Mouse (Mus musculus): ENCODE data around the gene Uncx. TPM values are rescaled to one million over a fixed set of nuclear protein-coding genes. Genes with fewer than 3 reads are reported as not detected.

Uncx gene
- total and polyA plus RNA-seq, 3 experiments: not detected

DNA sequence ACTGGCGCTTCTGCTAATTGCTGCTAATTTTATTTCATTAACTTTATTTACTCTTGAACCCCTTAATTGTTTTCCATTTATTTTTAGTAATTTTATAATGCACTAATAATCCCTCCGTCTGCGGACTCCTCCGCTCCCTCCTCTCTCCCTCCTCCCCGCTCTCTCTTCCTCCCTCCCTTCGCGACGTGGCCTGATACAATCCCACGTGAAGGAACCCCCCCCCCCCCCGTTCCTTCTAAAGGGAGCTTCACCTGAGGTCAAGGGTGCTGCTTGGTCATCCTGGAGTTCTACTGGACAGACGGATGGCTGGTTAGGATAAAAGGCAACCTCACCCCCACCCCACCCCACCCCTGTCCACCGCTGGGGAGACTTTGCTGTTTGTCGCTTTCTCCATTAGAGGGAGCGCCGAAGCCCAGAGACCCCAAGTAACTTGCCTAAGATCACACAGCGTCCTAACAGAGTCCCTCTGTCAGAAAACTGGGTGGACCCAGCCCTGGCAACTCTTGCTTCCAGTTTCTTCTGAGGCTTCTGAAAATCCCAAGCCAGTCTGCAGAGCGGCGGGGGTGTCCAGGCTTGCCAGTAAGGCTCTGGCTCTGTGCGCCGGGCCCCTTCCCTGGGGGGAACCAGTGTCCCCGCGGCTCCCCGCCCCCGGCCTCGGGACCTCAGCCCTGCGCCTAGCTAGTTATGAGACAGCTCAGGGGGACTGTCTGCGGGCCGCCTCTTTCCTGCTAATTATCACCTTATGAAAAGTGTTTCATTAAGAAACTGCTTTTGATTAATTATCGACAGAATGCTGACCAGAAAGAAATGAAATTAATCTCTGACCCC is 10.4 kb downstream of the Uncx start:
- Histone ChIP-seq H3K27me3 (replicated peaks) (peaks cover 25% of the 10 kb centered on the region), H3K9ac (ENCODE audit: insufficient read depth, low read depth) (no peak overlapping the region), H3K79me2 (replicated peaks; ENCODE audit: control insufficient read depth, extremely low read depth, insufficient read depth, poor library complexity, severe bottlenecking) (no peaks in the 10 kb centered on the region), H3K4me3 (replicated peaks in 1 of 3; ENCODE audit: low read depth in 2 of 3, low read length in 2 of 3, poor library complexity in 1 of 3) (no peak overlapping the region), H3K4me2 (ENCODE audit: insufficient read depth, low read depth, poor library complexity, severe bottlenecking) (no peak overlapping the region), H3K36me3 (replicated peaks in 1 of 2; ENCODE audit: control insufficient read depth in 1 of 2, insufficient read depth in 1 of 2, low read length in 1 of 2) (no peaks in the 10 kb centered on the region), H3K4me1 (ENCODE audit: control insufficient read depth in 1 of 2, insufficient read depth in 2 of 2) (peaks cover 0 to 9% of the 10 kb centered on the region in 2 experiments; a peak in 2 of 4 replicates), H3K9me3 (replicated peaks; ENCODE audit: low read length) (no peaks in the 10 kb centered on the region), H3K27ac (ENCODE audit: insufficient read depth, low read depth) (no peak overlapping the region)
- dilution Hi-C loops (cut with MboI; ENCODE audit: extremely low pct_ligation_motif_present, extremely low pct_unique_long_range_greater_than_20kb, low sequenced_read_pairs) (no loop called here), in situ Hi-C loops (cut with MboI; ENCODE audit: low pct_ligation_motif_present, low pct_unique_long_range_greater_than_20kb, low sequenced_read_pairs) (no loop called here)
- DNase-seq (ENCODE audit: extremely low read depth): no peak
- no peak for TF ChIP-seq ZNF384 (IDR thresholded peaks at IDR 0.05; ENCODE audit: low read depth, low read length)
- no peak for TF ChIP-seq MXI1 (IDR thresholded peaks at IDR 0.05; ENCODE audit: low read depth, low read length)
- no peak for TF ChIP-seq ETS1 (conservative IDR thresholded peaks at IDR 0.05; ENCODE audit: low read depth, low read length)
- TF ChIP-seq TCF12 (IDR thresholded peaks at IDR 0.05; ENCODE audit: low read depth, low read length): no peak
- no peak for TF ChIP-seq CHD2 (IDR thresholded peaks at IDR 0.05; ENCODE audit: low read length)
- no peak for TF ChIP-seq NELFE (IDR thresholded peaks at IDR 0.05; ENCODE audit: low read depth, low read length)
- TF ChIP-seq USF2 (conservative IDR thresholded peaks at IDR 0.05; ENCODE audit: low read depth, low read length): no peak
- no peak for TF ChIP-seq EP300 (IDR thresholded peaks at IDR 0.05; ENCODE audit: low read length)
- TF ChIP-seq POLR2AphosphoS2 (IDR thresholded peaks at IDR 0.05; ENCODE audit: low read depth, low read length): no peak
- no peak for TF ChIP-seq GABPA (IDR thresholded peaks at IDR 0.05; ENCODE audit: insufficient replicate concordance, low read depth, low read length)
- TF ChIP-seq NRF1 (IDR thresholded peaks at IDR 0.05; ENCODE audit: low read depth, low read length): no peak
- no peak for TF ChIP-seq USF1 (IDR thresholded peaks at IDR 0.05; ENCODE audit: low read depth, low read length)
- TF ChIP-seq IRF4 (IDR thresholded peaks at IDR 0.05; ENCODE audit: low read depth, low read length): no peak
- no peak for TF ChIP-seq MEF2A (IDR thresholded peaks at IDR 0.05; ENCODE audit: borderline replicate concordance, low read depth, low read length)
- no peak for TF ChIP-seq MAX (IDR thresholded peaks at IDR 0.05; ENCODE audit: low read length)

GRCm38 (mm10) chr5:139554478-139555335 is 11.4 kb downstream of the Uncx start:
- TF ChIP-seq ELF1 (IDR thresholded peaks at IDR 0.05; ENCODE audit: low read depth, low read length) (no peak), NELFE (IDR thresholded peaks at IDR 0.05; ENCODE audit: low read depth, low read length) (no peak), SIN3A (IDR thresholded peaks at IDR 0.05; ENCODE audit: low read length) (no peak), JUN (IDR thresholded peaks at IDR 0.05; ENCODE audit: insufficient read depth, low read depth, low read length) (no peak), MXI1 (IDR thresholded peaks at IDR 0.05; ENCODE audit: low read depth, low read length) (no peak), BHLHE40 (IDR thresholded peaks at IDR 0.05; ENCODE audit: low read depth, low read length) (no peak), MAFK (IDR thresholded peaks at IDR 0.05; ENCODE audit: insufficient replicate concordance, low read length) (no peak), ZKSCAN1 (IDR thresholded peaks at IDR 0.05; ENCODE audit: borderline replicate concordance, low read depth, low read length) (no peak), EP300 (IDR thresholded peaks at IDR 0.05; ENCODE audit: low read length) (no peak), ZNF384 (IDR thresholded peaks at IDR 0.05; ENCODE audit: low read depth, low read length) (no peak), RAD21 (IDR thresholded peaks at IDR 0.05; ENCODE audit: low read depth, low read length) (no peak), PAX5 (IDR thresholded peaks at IDR 0.05; ENCODE audit: low read length) (no peak), HCFC1 (IDR thresholded peaks at IDR 0.05; ENCODE audit: low read depth, low read length) (no peak), POLR2A (IDR thresholded peaks at IDR 0.05; ENCODE audit: low read depth, low read length) (no peak), MAX (IDR thresholded peaks at IDR 0.05; ENCODE audit: low read length) (no peak), USF1 (IDR thresholded peaks at IDR 0.05; ENCODE audit: low read depth, low read length) (no peak), MEF2A (IDR thresholded peaks at IDR 0.05; ENCODE audit: borderline replicate concordance, low read depth, low read length) (no peak)
- no peak overlapping the region for H3K27ac ChIP-seq (ENCODE audit: insufficient read depth, low read depth)
- no peak overlapping the region for H3K4me2 ChIP-seq (ENCODE audit: insufficient read depth, low read depth, poor library complexity, severe bottlenecking)
- dilution Hi-C loops (cut with MboI; ENCODE audit: extremely low pct_ligation_motif_present, extremely low pct_unique_long_range_greater_than_20kb, low sequenced_read_pairs) (no loop called here), in situ Hi-C loops (cut with MboI; ENCODE audit: low pct_ligation_motif_present, low pct_unique_long_range_greater_than_20kb, low sequenced_read_pairs) (no loop called here)
- H3K36me3 ChIP-seq (replicated peaks in 1 of 2; ENCODE audit: control insufficient read depth in 1 of 2, insufficient read depth in 1 of 2, low read length in 1 of 2): no peaks in the 10 kb centered on the region
- H3K27me3 ChIP-seq (replicated peaks): peaks cover 24% of the 10 kb centered on the region
- DNase-seq (ENCODE audit: extremely low read depth): no peak
- peaks cover 0 to 9% of the 10 kb centered on the region in 2 experiments; a peak in 2 of 4 replicates for H3K4me1 ChIP-seq (ENCODE audit: control insufficient read depth in 1 of 2, insufficient read depth in 2 of 2)
- no peaks in the 10 kb centered on the region for H3K9me3 ChIP-seq (replicated peaks; ENCODE audit: low read length)
- no peak overlapping the region for H3K9ac ChIP-seq (ENCODE audit: insufficient read depth, low read depth)
- H3K79me2 ChIP-seq (replicated peaks; ENCODE audit: control insufficient read depth, extremely low read depth, insufficient read depth, poor library complexity, severe bottlenecking): no peaks in the 10 kb centered on the region
- no peak overlapping the region for H3K4me3 ChIP-seq (replicated peaks in 1 of 3; ENCODE audit: low read depth in 2 of 3, low read length in 2 of 3, poor library complexity in 1 of 3)

Measured in CH12.LX (cell line).